ENCODE assay signal across 22 mouse cellular contexts in genomic region chr4:122933051-122933591, GRCm38 (mm10). TPM values are rescaled to one million over a fixed set of nuclear protein-coding genes. Genes with fewer than 3 reads are reported as not detected.
A peak's percentile ranks its signal among the peaks of the same experiment; 100 is the strongest.
DNase-seq lines count a peak whose midpoint lies in the region; ATAC-seq and TF ChIP-seq lines count a peak whose summit lies in the region.
"Had no signal": no experiment of that assay in that cellular context is flagged by ENCODE, and none has a peak within 500 bp of the region (broad histone marks: within the 10 kb centered on the region; RNA-seq: fewer than 3 reads in every experiment).

No protein-coding gene starts in this region.

- no peaks in the 10 kb centered on the region for H3K27me3 ChIP-seq in heart, postnatal 0 days (ENCODE audit: control insufficient read depth, insufficient read depth, low read length)
- no peaks in the 10 kb centered on the region for H3K27me3 ChIP-seq in CH12.LX (replicated peaks)
- H3K27me3 ChIP-seq in neural tube, embryonic 15.5 days (replicated peaks): no peaks in the 10 kb centered on the region
- H3K27me3 ChIP-seq: heart, embryonic 13.5 days; limb, embryonic 15.5 days; liver, embryonic 15.5 days had no signal

- DNase-seq in heart, postnatal 0 days (ENCODE audit: low spot score): no peak
- no peak for DNase-seq in heart, postnatal 14 days
- peak; percentile 78 for DNase-seq in A20 (ENCODE audit: low read depth, low spot score)
- DNase-seq in CH12.LX (ENCODE audit: extremely low read depth): peak; percentile 80
- DNase-seq in naive thymus-derived CD4-positive, alpha-beta T cell, adult 2 months (ENCODE audit: low read depth): peak; percentile 68
- DNase-seq in left cerebral cortex, postnatal 14 days (ENCODE audit: low spot score in 2 of 2): no peak
- DNase-seq in lung, postnatal 14 days: no peak
- DNase-seq: cerebellum, adult 2 months; cerebellum, postnatal 36 days; gastrocnemius, adult 2 months; heart, adult 11 months; layer of hippocampus, postnatal 36 days; right cerebral cortex, postnatal 4 days had no signal

- H3K36me3 ChIP-seq in heart, postnatal 0 days (replicated peaks; ENCODE audit: control insufficient read depth, insufficient read depth, low read length): no peaks in the 10 kb centered on the region
- peaks cover 0 to 7% of the 10 kb centered on the region in 2 experiments for H3K36me3 ChIP-seq in CH12.LX (replicated peaks in 1 of 2; ENCODE audit: control insufficient read depth in 1 of 2, insufficient read depth in 1 of 2, low read length in 1 of 2)
- no peaks in the 10 kb centered on the region for H3K36me3 ChIP-seq in neural tube, embryonic 15.5 days
- H3K36me3 ChIP-seq: forebrain, embryonic 10.5 days; heart, embryonic 13.5 days; limb, embryonic 15.5 days; liver, embryonic 15.5 days had no signal

- H3K4me2 ChIP-seq in heart, postnatal 0 days (ENCODE audit: low read depth, low read length): no peak overlapping the region
- H3K4me2 ChIP-seq in CH12.LX (ENCODE audit: insufficient read depth, low read depth, poor library complexity, severe bottlenecking): peak overlapping the region; percentile 95
- H3K4me2 ChIP-seq in neural tube, embryonic 15.5 days: no peak overlapping the region
- H3K4me2 ChIP-seq: heart, embryonic 13.5 days; limb, embryonic 15.5 days; liver, embryonic 15.5 days had no signal

- intact Hi-C loops in heart, postnatal 14 days (cut with DNase I): no loop called here
- intact Hi-C loops in left cerebral cortex, postnatal 14 days (cut with DNase I): no loop called here

- no peaks in the 10 kb centered on the region; the same call in 1 of the 2 replicates for H3K79me2 ChIP-seq in CH12.LX (replicated peaks; ENCODE audit: control insufficient read depth, extremely low read depth, insufficient read depth, poor library complexity, severe bottlenecking)

- no peak overlapping the region for H3K9ac ChIP-seq in heart, postnatal 0 days (replicated peaks; ENCODE audit: low read depth, low read length)
- H3K9ac ChIP-seq in CH12.LX (ENCODE audit: insufficient read depth, low read depth): peak overlapping the region; percentile 92
- no peak overlapping the region for H3K9ac ChIP-seq in neural tube, embryonic 15.5 days (replicated peaks)
- H3K9ac ChIP-seq: heart, embryonic 13.5 days; limb, embryonic 15.5 days; liver, embryonic 15.5 days had no signal

- 44% methylated on average over 3 of the region's 3 CpGs for WGBS in heart, postnatal 0 days
- WGBS in neural tube, embryonic 15.5 days: 75% methylated on average over 3 of the region's 3 CpGs

- no peak for TF ChIP-seq EP300 in heart, postnatal 0 days (IDR thresholded peaks at IDR 0.05; ENCODE audit: low read depth)
- TF ChIP-seq EP300 in CH12.LX (IDR thresholded peaks at IDR 0.05; ENCODE audit: low read length): peak; percentile 58; the same call in 1 of the 2 replicates

- no peak for TF ChIP-seq CTCF in heart, postnatal 0 days (IDR thresholded peaks at IDR 0.05; ENCODE audit: low read depth)
- TF ChIP-seq CTCF in CH12.LX (conservative IDR thresholded peaks at IDR 0.05 in 1 of 2, IDR thresholded peaks at IDR 0.05 in 1 of 2; ENCODE audit: low read depth in 2 of 2, low read length in 2 of 2): no peak

- H3K9me3 ChIP-seq in heart, postnatal 0 days (replicated peaks; ENCODE audit: control insufficient read depth, low read length): no peaks in the 10 kb centered on the region
- no peaks in the 10 kb centered on the region for H3K9me3 ChIP-seq in CH12.LX (replicated peaks; ENCODE audit: low read length)
- H3K9me3 ChIP-seq in neural tube, embryonic 15.5 days (replicated peaks): no peaks in the 10 kb centered on the region
- H3K9me3 ChIP-seq: forebrain, embryonic 10.5 days; heart, embryonic 13.5 days; limb, embryonic 15.5 days; liver, embryonic 15.5 days had no signal

- peak; percentile 50; the same call in 1 of the 2 replicates for TF ChIP-seq POLR2A in CH12.LX (IDR thresholded peaks at IDR 0.05; ENCODE audit: low read depth, low read length)

- no peak for ATAC-seq in heart, postnatal 0 days (ENCODE audit: insufficient read depth, low read depth)
- ATAC-seq in neural tube, embryonic 15.5 days (ENCODE audit: low FRiP score): no peak
- ATAC-seq: lung, postnatal 0 days; midbrain, embryonic 16.5 days had no signal

- H3K27ac ChIP-seq in heart, postnatal 0 days (ENCODE audit: low read depth): peak overlapping the region; percentile 18; the same call in 1 of the 2 replicates
- peak overlapping the region; percentile 99 for H3K27ac ChIP-seq in CH12.LX (ENCODE audit: insufficient read depth, low read depth)
- no peak overlapping the region for H3K27ac ChIP-seq in neural tube, embryonic 15.5 days (replicated peaks)
- H3K27ac ChIP-seq: forebrain, embryonic 10.5 days; gastrocnemius, adult 2 months; heart, embryonic 13.5 days; limb, embryonic 15.5 days; liver, embryonic 15.5 days; stomach, postnatal 0 days had no signal

- no peak for TF ChIP-seq RAD21 in CH12.LX (IDR thresholded peaks at IDR 0.05; ENCODE audit: low read depth, low read length)

- H3K4me1 ChIP-seq in heart, postnatal 0 days (ENCODE audit: control insufficient read depth, insufficient read depth): no peaks in the 10 kb centered on the region
- H3K4me1 ChIP-seq in CH12.LX (ENCODE audit: control insufficient read depth in 1 of 2, insufficient read depth in 2 of 2): peaks cover 12 to 49% of the 10 kb centered on the region in 2 experiments
- H3K4me1 ChIP-seq in neural tube, embryonic 15.5 days: no peaks in the 10 kb centered on the region
- H3K4me1 ChIP-seq: forebrain, embryonic 10.5 days; heart, embryonic 13.5 days; limb, embryonic 15.5 days; liver, embryonic 15.5 days had no signal

- dilution Hi-C loops in CH12.LX (cut with MboI; ENCODE audit: extremely low pct_ligation_motif_present, extremely low pct_unique_long_range_greater_than_20kb, low sequenced_read_pairs): no loop called here

- H3K4me3 ChIP-seq in heart, postnatal 0 days (ENCODE audit: low read depth, low read length): no peak overlapping the region
- peak overlapping the region; percentile 57 to 61 (median 58) for H3K4me3 ChIP-seq in CH12.LX (replicated peaks in 1 of 3; ENCODE audit: low read depth in 2 of 3, low read length in 2 of 3, poor library complexity in 1 of 3)
- H3K4me3 ChIP-seq in neural tube, embryonic 15.5 days (replicated peaks): no peak overlapping the region
- H3K4me3 ChIP-seq: forebrain, embryonic 10.5 days; gastrocnemius, adult 2 months; heart, embryonic 13.5 days; limb, embryonic 15.5 days; liver, embryonic 15.5 days had no signal

- in situ Hi-C loops in CH12.LX (cut with MboI; ENCODE audit: low pct_ligation_motif_present, low pct_unique_long_range_greater_than_20kb, low sequenced_read_pairs): no loop called here

TF ChIP-seq in CH12.LX, 34 proteins besides CTCF, POLR2A, EP300 and RAD21 (continues in another document):
- TF ChIP-seq ZC3H11A (IDR thresholded peaks at IDR 0.05; ENCODE audit: low read depth, low read length) (no peak), BHLHE40 (IDR thresholded peaks at IDR 0.05; ENCODE audit: low read depth, low read length) (peak; percentile 49; the same call in 1 of the 2 replicates), MYC (IDR thresholded peaks at IDR 0.05; ENCODE audit: low read depth, low read length) (peak; percentile 32; the same call in 1 of the 2 replicates), NRF1 (IDR thresholded peaks at IDR 0.05; ENCODE audit: low read depth, low read length) (no peak), KAT2A (IDR thresholded peaks at IDR 0.05; ENCODE audit: insufficient replicate concordance, low read length) (0 out of 2 replicates have a peak, but pooled peaks have one; percentile 45), MAFK (IDR thresholded peaks at IDR 0.05; ENCODE audit: insufficient replicate concordance, low read length) (peak; percentile 60; the same call in 1 of the 2 replicates), SMC3 (IDR thresholded peaks at IDR 0.05; ENCODE audit: low read depth, low read length) (peak; percentile 9; the same call in 1 of the 2 replicates), ETS1 (conservative IDR thresholded peaks at IDR 0.05; ENCODE audit: low read depth, low read length) (peak; percentile 69), TBP (conservative IDR thresholded peaks at IDR 0.05; ENCODE audit: low read depth, low read length) (peak; percentile 75; the same call in 1 of the 2 replicates), MEF2A (IDR thresholded peaks at IDR 0.05; ENCODE audit: borderline replicate concordance, low read depth, low read length) (peak; percentile 30; the same call in 1 of the 2 replicates), USF1 (IDR thresholded peaks at IDR 0.05; ENCODE audit: low read depth, low read length) (no peak), HCFC1 (IDR thresholded peaks at IDR 0.05; ENCODE audit: low read depth, low read length) (peak; percentile 65), SIN3A (IDR thresholded peaks at IDR 0.05; ENCODE audit: low read length) (peak; percentile 72), E2F4 (IDR thresholded peaks at IDR 0.05; ENCODE audit: insufficient replicate concordance, low read depth, low read length) (no peak), ELF1 (IDR thresholded peaks at IDR 0.05; ENCODE audit: low read depth, low read length) (peak; percentile 97), USF2 (conservative IDR thresholded peaks at IDR 0.05; ENCODE audit: low read depth, low read length) (no peak), MXI1 (IDR thresholded peaks at IDR 0.05; ENCODE audit: low read depth, low read length) (peak; percentile 74), ZKSCAN1 (IDR thresholded peaks at IDR 0.05; ENCODE audit: borderline replicate concordance, low read depth, low read length) (no peak), NELFE (IDR thresholded peaks at IDR 0.05; ENCODE audit: low read depth, low read length) (peak; percentile 65)

RNA-seq across cellular contexts. Expression of gene Mfsd2a, which starts 27.9 kb away (rescaled TPM):
- not detected in 2 replicates for total RNA-seq in heart, postnatal 0 days (2014; rRNA removed; ENCODE audit: low replicate concordance)
- 0.19 and 0.20 TPM in 2 replicates for polyA plus RNA-seq in heart, postnatal 0 days (2015; fragmentation: Nextera tagmentation; extraction: Ambion mirVana)
- total RNA-seq in heart, postnatal 14 days (2021): under 1 TPM in 1 of 2 experiments, not detected in 1; 0.24 TPM
- total RNA-seq in CH12.LX (2012; rRNA removed) (17.3 and 29.8 TPM in 2 replicates), CH12.LX (2014; rRNA removed) (15.2 and 18.3 TPM in 2 replicates)
- 13.0 and 17.4 TPM in 2 replicates for polyA plus RNA-seq in CH12.LX (2012; ENCODE audit: insufficient read length, low read depth)
- 10 to 100 TPM; 57.2 to 63.3 TPM for total RNA-seq in left cerebral cortex, postnatal 14 days (2021)
- 23.3 and 29.3 TPM in 2 replicates for polyA plus RNA-seq in neural tube, embryonic 15.5 days (2015; fragmentation: Nextera tagmentation; extraction: Ambion mirVana)
- total RNA-seq: megakaryocyte-erythroid progenitor cell, adult 5-6 weeks had no signal

RNA-seq across cellular contexts. Expression of gene Cap1, which starts 47.3 kb away (rescaled TPM):
- total RNA-seq in heart, postnatal 0 days (2014; rRNA removed; ENCODE audit: low replicate concordance): 59.6 and 73.0 TPM in 2 replicates
- polyA plus RNA-seq in heart, postnatal 0 days (2015; fragmentation: Nextera tagmentation; extraction: Ambion mirVana): 20.6 and 22.4 TPM in 2 replicates
- 10 to 100 TPM; 62.2 to 66.9 TPM for total RNA-seq in heart, postnatal 14 days (2021)
- total RNA-seq in CH12.LX (2012; rRNA removed): 118 and 128 TPM in 2 replicates
- 159 TPM in 2 replicates for total RNA-seq in CH12.LX (2014; rRNA removed)
- 163 and 195 TPM in 2 replicates for polyA plus RNA-seq in CH12.LX (2012; ENCODE audit: insufficient read length, low read depth)
- 100 to 1,000 TPM; 233 to 251 TPM for total RNA-seq in left cerebral cortex, postnatal 14 days (2021)
- polyA plus RNA-seq in neural tube, embryonic 15.5 days (2015; fragmentation: Nextera tagmentation; extraction: Ambion mirVana): 73.5 and 78.6 TPM in 2 replicates

Comparison
In these comparisons a context has a peak if more than half of its experiments do, and no peak if none do; other contexts are left out.
1. DNase-seq: peak in A20 (single experiment), CH12.LX (single experiment) and naive thymus-derived CD4-positive, alpha-beta T cell, adult 2 months (single experiment); none in heart, postnatal 0 days (single experiment), heart, postnatal 14 days (0 of 2), left cerebral cortex, postnatal 14 days (0 of 2) and lung, postnatal 14 days (single experiment).
2. H3K4me3 ChIP-seq: peak in CH12.LX (3 of 3); none in heart, postnatal 0 days (single experiment) and neural tube, embryonic 15.5 days (single experiment).
3. RNA of gene Mfsd2a, which starts 27.9 kb away (total RNA-seq): 57.2 to 63.3 TPM in left cerebral cortex, postnatal 14 days and 15.2 to 29.8 TPM in CH12.LX; 0.24 TPM in heart, postnatal 14 days and not detected in heart, postnatal 0 days; every median in the first group is over 10 times any median in the second.